Mouse (Mus musculus): ENCODE data around the gene Arhgap10. TPM values are rescaled to one million over a fixed set of nuclear protein-coding genes. Genes with fewer than 3 reads are reported as not detected.

The Arhgap10 gene
- polyA plus RNA-seq, 1 experiment from 2014 or later = 3.9 TPM

DNA sequence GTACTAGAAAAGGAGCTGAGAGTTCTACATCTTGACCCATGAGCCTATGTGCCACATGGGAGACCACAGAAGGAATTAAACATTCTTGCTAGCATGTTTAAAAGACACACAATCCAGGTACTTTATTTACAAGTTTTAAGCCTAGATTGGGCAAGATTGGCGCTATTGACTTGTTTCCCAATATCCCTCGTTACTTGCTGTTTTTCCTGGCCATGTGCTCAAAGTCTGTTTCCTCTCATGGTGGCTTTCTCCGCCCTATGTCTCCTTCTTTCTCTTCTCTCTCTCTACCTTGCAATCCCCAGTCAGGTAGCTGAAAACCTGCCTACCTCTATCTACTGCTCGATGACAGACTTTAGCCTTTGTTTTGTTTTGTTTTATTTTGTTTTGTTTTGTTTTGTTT lies 27.9 kb upstream of the Arhgap10 start:
- TF ChIP-seq EP300 (IDR thresholded peaks at IDR 0.05; ENCODE audit: low read depth) (no peak), CTCF (IDR thresholded peaks at IDR 0.05; ENCODE audit: low read depth) (no peak)
- no peak for DNase-seq
- H3K4me3 ChIP-seq (ENCODE audit: low read depth, low read length) = no peak overlapping the region
- H3K4me1 ChIP-seq (ENCODE audit: insufficient read depth) = 0 out of 2 replicates have a peak, but pooled peaks cover 2% of the 10 kb centered on the region
- WGBS (ENCODE audit: insufficient replicate concordance) = 60% methylated on average over 4 of the region's 4 CpGs
- no peak overlapping the region for H3K9ac ChIP-seq (replicated peaks)
- H3K4me2 ChIP-seq (ENCODE audit: low read depth, low read length) = no peak overlapping the region
- no peaks in the 10 kb centered on the region for H3K36me3 ChIP-seq (replicated peaks; ENCODE audit: insufficient read depth, low read length)
- H3K9me3 ChIP-seq (ENCODE audit: low read length) = no peaks in the 10 kb centered on the region
- H3K27ac ChIP-seq (ENCODE audit: low read depth) = no peak overlapping the region
- no peak for ATAC-seq
- no peaks in the 10 kb centered on the region for H3K27me3 ChIP-seq (ENCODE audit: insufficient read depth, low read length)

DNA sequence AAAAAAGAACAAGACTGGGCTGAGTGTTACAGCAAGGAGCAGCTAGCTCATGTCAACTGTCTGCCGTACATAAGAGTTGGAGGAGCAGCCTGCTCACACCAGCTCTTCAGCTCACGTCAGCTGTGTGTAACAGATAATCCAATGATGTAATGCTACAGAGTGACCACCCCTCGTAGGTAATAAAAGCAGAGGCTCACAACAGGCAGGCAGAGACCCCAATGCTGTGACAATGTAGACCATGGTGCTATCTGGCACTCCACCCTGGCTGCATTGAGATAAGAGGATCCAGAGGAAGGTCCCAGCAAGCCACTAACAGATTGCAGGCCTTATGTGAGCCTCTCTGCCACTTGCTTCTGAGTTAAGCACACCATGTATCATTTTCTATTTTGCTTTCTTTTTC lies 26.7 kb upstream of the Arhgap10 start:
- DNase-seq (no peak), ATAC-seq (no peak)
- no peak for TF ChIP-seq EP300 (IDR thresholded peaks at IDR 0.05; ENCODE audit: low read depth)
- no peak for TF ChIP-seq CTCF (IDR thresholded peaks at IDR 0.05; ENCODE audit: low read depth)
- no peak overlapping the region for H3K4me3 ChIP-seq (ENCODE audit: low read depth, low read length)
- no peaks in the 10 kb centered on the region for H3K27me3 ChIP-seq (ENCODE audit: insufficient read depth, low read length)
- H3K4me2 ChIP-seq (ENCODE audit: low read depth, low read length) = no peak overlapping the region
- no peaks in the 10 kb centered on the region for H3K36me3 ChIP-seq (replicated peaks; ENCODE audit: insufficient read depth, low read length)
- 0 out of 2 replicates have a peak, but pooled peaks cover 2% of the 10 kb centered on the region for H3K4me1 ChIP-seq (ENCODE audit: insufficient read depth)
- 61% methylated on average over 3 of the region's 3 CpGs for WGBS (ENCODE audit: insufficient replicate concordance)
- no peaks in the 10 kb centered on the region for H3K9me3 ChIP-seq (ENCODE audit: low read length)
- no peak overlapping the region for H3K9ac ChIP-seq (replicated peaks)
- H3K27ac ChIP-seq (ENCODE audit: low read depth) = no peak overlapping the region

- Histone ChIP-seq H3K4me1 (ENCODE audit: insufficient read depth) (no peaks in the 10 kb centered on the region), H3K27ac (ENCODE audit: low read depth) (no peak overlapping the region), H3K36me3 (replicated peaks; ENCODE audit: insufficient read depth, low read length) (no peaks in the 10 kb centered on the region), H3K9ac (replicated peaks) (no peak overlapping the region), H3K9me3 (ENCODE audit: low read length) (no peaks in the 10 kb centered on the region), H3K4me3 (ENCODE audit: low read depth, low read length) (no peak overlapping the region), H3K27me3 (ENCODE audit: insufficient read depth, low read length) (no peaks in the 10 kb centered on the region), H3K4me2 (ENCODE audit: low read depth, low read length) (no peak overlapping the region)
- DNase-seq = no peak
- TF ChIP-seq EP300 (IDR thresholded peaks at IDR 0.05; ENCODE audit: low read depth) (no peak), CTCF (IDR thresholded peaks at IDR 0.05; ENCODE audit: low read depth) (no peak)
- no peak for ATAC-seq
- 56% methylated on average over 6 of the region's 6 CpGs for WGBS (ENCODE audit: insufficient replicate concordance)
Measured at GRCm38 (mm10) chr8:77543152-77543777, 25.5 kb upstream of the Arhgap10 start.

DNA sequence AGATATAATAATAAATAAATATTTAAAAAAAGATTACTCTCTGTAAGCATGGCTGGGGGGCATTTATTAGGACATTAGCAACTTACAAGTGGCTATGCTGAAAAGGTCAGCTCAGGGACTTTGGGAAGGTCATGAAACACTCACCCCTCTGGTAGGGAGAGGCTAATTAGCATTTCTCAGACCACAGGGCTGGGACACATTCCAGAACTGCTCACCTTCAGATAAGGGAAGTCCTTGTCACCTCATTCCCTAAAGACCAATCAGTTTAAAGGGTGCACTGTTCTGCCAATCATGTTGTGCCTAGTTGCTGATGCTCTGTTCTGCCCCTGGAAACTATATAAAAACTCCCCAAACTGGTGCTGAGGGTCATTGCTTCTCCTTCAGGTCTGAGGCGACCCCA lies 20.5 kb upstream of the Arhgap10 start:
- WGBS (ENCODE audit: insufficient replicate concordance) = 79% methylated on average over 1 of the region's 1 CpGs
- H3K4me3 ChIP-seq (ENCODE audit: low read depth, low read length) = no peak overlapping the region
- ATAC-seq (no peak), DNase-seq (no peak)
- no peak overlapping the region for H3K27ac ChIP-seq (ENCODE audit: low read depth)
- H3K9ac ChIP-seq (replicated peaks) = no peak overlapping the region
- H3K9me3 ChIP-seq (ENCODE audit: low read length) = no peaks in the 10 kb centered on the region
- H3K27me3 ChIP-seq (ENCODE audit: insufficient read depth, low read length) = no peaks in the 10 kb centered on the region
- no peak for TF ChIP-seq CTCF (IDR thresholded peaks at IDR 0.05; ENCODE audit: low read depth)
- TF ChIP-seq EP300 (IDR thresholded peaks at IDR 0.05; ENCODE audit: low read depth) = no peak
- no peak overlapping the region for H3K4me2 ChIP-seq (ENCODE audit: low read depth, low read length)
- H3K36me3 ChIP-seq (replicated peaks; ENCODE audit: insufficient read depth, low read length) = no peaks in the 10 kb centered on the region
- 0 out of 2 replicates have a peak, but pooled peaks cover 4% of the 10 kb centered on the region for H3K4me1 ChIP-seq (ENCODE audit: insufficient read depth)

DNA sequence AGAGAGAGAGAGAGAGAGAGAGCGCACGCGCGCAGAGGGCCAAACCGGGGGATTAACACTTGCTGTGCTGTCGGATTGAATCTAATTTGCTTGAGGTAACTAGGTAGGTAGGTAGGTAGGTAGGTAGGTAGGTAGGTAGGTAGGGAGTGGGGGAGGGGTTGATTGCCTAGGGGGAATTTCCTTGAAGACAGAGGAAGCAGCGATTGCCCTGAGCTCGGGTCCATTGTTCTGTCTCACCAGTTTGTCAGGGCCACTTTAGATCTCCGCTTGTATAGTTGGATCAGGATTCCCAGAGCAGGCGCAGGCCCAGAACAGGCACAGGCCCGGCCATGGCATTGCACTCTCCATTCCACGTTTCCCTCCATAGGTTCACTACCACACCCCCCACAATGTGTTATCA lies 19.1 kb upstream of the Arhgap10 start:
- DNase-seq (no peak), ATAC-seq (no peak)
- H3K4me3 ChIP-seq (ENCODE audit: low read depth, low read length) = no peak overlapping the region
- H3K27me3 ChIP-seq (ENCODE audit: insufficient read depth, low read length) = no peaks in the 10 kb centered on the region
- 83% methylated on average over 12 of the region's 12 CpGs for WGBS (ENCODE audit: insufficient replicate concordance)
- TF ChIP-seq EP300 (IDR thresholded peaks at IDR 0.05; ENCODE audit: low read depth) (no peak), CTCF (IDR thresholded peaks at IDR 0.05; ENCODE audit: low read depth) (no peak)
- 0 out of 2 replicates have a peak, but pooled peaks cover 4% of the 10 kb centered on the region for H3K4me1 ChIP-seq (ENCODE audit: insufficient read depth)
- H3K9me3 ChIP-seq (ENCODE audit: low read length) = no peaks in the 10 kb centered on the region
- no peaks in the 10 kb centered on the region for H3K36me3 ChIP-seq (replicated peaks; ENCODE audit: insufficient read depth, low read length)
- H3K9ac ChIP-seq (replicated peaks) = no peak overlapping the region
- H3K27ac ChIP-seq (ENCODE audit: low read depth) = no peak overlapping the region
- no peak overlapping the region for H3K4me2 ChIP-seq (ENCODE audit: low read depth, low read length)

GRCm38 (mm10) chr8:77535026-77535595 lies 17.4 kb upstream of the Arhgap10 start:
- no peak for TF ChIP-seq EP300 (IDR thresholded peaks at IDR 0.05; ENCODE audit: low read depth)
- TF ChIP-seq CTCF (IDR thresholded peaks at IDR 0.05; ENCODE audit: low read depth) = peak; percentile 82
- ATAC-seq (peak; percentile 89), DNase-seq (peak; percentile 54)
- Histone ChIP-seq H3K4me2 (ENCODE audit: low read depth, low read length) (0 out of 2 replicates have a peak overlapping the region, but pooled peaks have one; percentile 52), H3K27ac (ENCODE audit: low read depth) (no peak overlapping the region), H3K4me1 (ENCODE audit: insufficient read depth) (0 out of 2 replicates have a peak, but pooled peaks cover 4% of the 10 kb centered on the region), H3K9me3 (ENCODE audit: low read length) (no peaks in the 10 kb centered on the region), H3K4me3 (ENCODE audit: low read depth, low read length) (no peak overlapping the region), H3K27me3 (ENCODE audit: insufficient read depth, low read length) (no peaks in the 10 kb centered on the region), H3K36me3 (replicated peaks; ENCODE audit: insufficient read depth, low read length) (no peaks in the 10 kb centered on the region), H3K9ac (replicated peaks) (no peak overlapping the region)
- 59% methylated on average over 5 of the region's 5 CpGs for WGBS (ENCODE audit: insufficient replicate concordance)

All from liver, postnatal 0 days (tissue).